Mouse (Mus musculus) midbrain, postnatal 0 days (tissue): ENCODE results near the gene Pcbp1. TPM values are rescaled to one million over a fixed set of nuclear protein-coding genes. Genes with fewer than 3 reads are reported as not detected.

ENCODE experiments used
- ATAC-seq: fragments of 200-750 bp; cut with Nextera tagmentation; 2 replicates; pipeline ENCODE4 v1.8.0; 2017; ENCODE audit warnings: moderate number of reproducible peaks, mild to moderate bottlenecking, moderate TSS enrichment, moderate library complexity; ENCODE audit not compliant: low FRiP score
- DNase-seq: peaks from one replicate; pipeline ENCODE4 v3.0.0-alpha.2; 2015; ENCODE audit warnings: low spot score
- H3K27ac ChIP-seq: fragments of 300-500 bp; sonication (generic); 2 replicates; pipeline ENCODE4 v1.5.1; 2014; ENCODE audit warnings: low read depth, mild to moderate bottlenecking, low read length, mixed read lengths
- H3K27me3 ChIP-seq: fragments of 300-500 bp; sonication (generic); 2 replicates; pipeline ENCODE4 v1.6.1; 2014; ENCODE audit warnings: low read length, control low read depth, mixed read lengths; ENCODE audit not compliant: insufficient read depth
- H3K36me3 ChIP-seq: fragments of 300-500 bp; sonication (generic); 2 replicates; pipeline ENCODE4 v1.6.1; 2014; ENCODE audit warnings: low read length, control low read depth, mixed read lengths; ENCODE audit not compliant: insufficient read depth
- H3K4me1 ChIP-seq: fragments of 300-500 bp; sonication (generic); 2 replicates; pipeline ENCODE4 v1.6.1; 2014; ENCODE audit warnings: mild to moderate bottlenecking, control low read depth, antibody characterized with exemption, low read length, mixed read lengths; ENCODE audit not compliant: insufficient read depth
- H3K4me2 ChIP-seq: fragments of 300-500 bp; sonication (generic); 2 replicates; pipeline ENCODE4 v1.6.1; 2014; ENCODE audit warnings: low read depth, mild to moderate bottlenecking, low read length, mixed read lengths; ENCODE audit not compliant: poor library complexity, severe bottlenecking
- H3K4me3 ChIP-seq: fragments of 300-500 bp; sonication (generic); 2 replicates; pipeline ENCODE4 v1.5.1; 2014; ENCODE audit warnings: low read depth, mild to moderate bottlenecking, low read length, moderate library complexity
- H3K9ac ChIP-seq: fragments of 300-500 bp; sonication (generic); replicated peaks from 2 replicates; pipeline ENCODE4 v1.6.1; 2014; ENCODE audit warnings: mild to moderate bottlenecking, low read length, moderate library complexity, mixed read lengths; ENCODE audit not compliant: poor library complexity, severe bottlenecking
- H3K9me3 ChIP-seq: fragments of 300-500 bp; sonication (generic); 2 replicates; pipeline ENCODE4 v1.6.1; 2016; ENCODE audit warnings: low read length, control low read depth
- CTCF ChIP-seq: IDR thresholded peaks from 2 replicates; pipeline ENCODE4 v1.5.1; 2016; ENCODE audit warnings: antibody characterized with exemption, mild to moderate bottlenecking
- WGBS: fragments of 180-500 bp; shearing (Covaris S2); extraction: QIAGEN DNeasy Blood & Tissue Kit; methylation state at CpG from one replicate; pipeline ENCODE4 v1.1.7; 2014; 5-methylcytosine and 5-hydroxymethylcytosine counted together
- polyA plus RNA-seq: library from polyadenylated mRNA; unstranded; fragments of >200 nt; fragmentation: Nextera tagmentation; extraction: Ambion mirVana; gene quantifications from 2 replicates; pipeline ENCODE4 v1.2.1, GENCODE M21; 2015
- total RNA-seq: library from RNA; depleted of rRNA; stranded (reverse); fragments of >200 nt; gene quantifications from 2 replicates; pipeline ENCODE4 v1.2.3, GENCODE M21; 2014

The Pcbp1 gene
- total and polyA plus RNA-seq, 2 experiments from 2014 or later = 72.8 to 292 TPM

GRCm38 (mm10) chr6:86526961-86527740 is 1.0 kb upstream of the Pcbp1 start:
- Histone ChIP-seq H3K36me3 (0 out of 2 replicates have a peak, but pooled peaks cover 1% of the 10 kb centered on the region), H3K27ac (peak overlapping the region; percentile 100), H3K9ac (peak overlapping the region; percentile 97), H3K9me3 (no peaks in the 10 kb centered on the region), H3K27me3 (no peaks in the 10 kb centered on the region), H3K4me2 (peak overlapping the region; percentile 95), H3K4me1 (peaks cover 10% of the 10 kb centered on the region; the same call in 1 of the 2 replicates), H3K4me3 (peak overlapping the region; percentile 57)
- DNase-seq (no peak), ATAC-seq (peak; percentile 79)
- WGBS = 4% methylated on average over 48 of the region's 49 CpGs
- no peak for TF ChIP-seq CTCF

GRCm38 (mm10) chr6:86525646-86526031 is 482 bp downstream of the Pcbp1 start:
- DNase-seq (peak; percentile 63), ATAC-seq (peak; percentile 44)
- under 1% methylated on average over 33 of the region's 36 CpGs for WGBS

GRCm38 (mm10) chr6:86524879-86525645 is 1.1 kb downstream of the Pcbp1 start:
- DNase-seq = peak; percentile 50
- H3K4me1 ChIP-seq = peaks cover 10% of the 10 kb centered on the region; the same call in 1 of the 2 replicates
- 0 out of 2 replicates have a peak, but pooled peaks have one; percentile 2 for ATAC-seq
- WGBS = under 1% methylated on average over 51 of the region's 51 CpGs
- peak overlapping the region; percentile 57 for H3K4me3 ChIP-seq
- H3K9me3 ChIP-seq = no peaks in the 10 kb centered on the region
- peak overlapping the region; percentile 100 for H3K27ac ChIP-seq
- H3K9ac ChIP-seq = peak overlapping the region; percentile 97
- TF ChIP-seq CTCF = no peak
- H3K4me2 ChIP-seq = peak overlapping the region; percentile 95
- no peaks in the 10 kb centered on the region for H3K27me3 ChIP-seq
- 0 out of 2 replicates have a peak, but pooled peaks cover 2% of the 10 kb centered on the region for H3K36me3 ChIP-seq

More at GRCm38 (mm10) chr6:86525646-86526031, 482 bp downstream of the Pcbp1 start:
- no peak for TF ChIP-seq CTCF
- H3K27ac ChIP-seq = peak overlapping the region; percentile 100
- no peaks in the 10 kb centered on the region for H3K9me3 ChIP-seq
- peak overlapping the region; percentile 97 for H3K9ac ChIP-seq
- peaks cover 10% of the 10 kb centered on the region; the same call in 1 of the 2 replicates for H3K4me1 ChIP-seq
- peak overlapping the region; percentile 95 for H3K4me2 ChIP-seq
- peak overlapping the region; percentile 57 for H3K4me3 ChIP-seq
- 0 out of 2 replicates have a peak, but pooled peaks cover 2% of the 10 kb centered on the region for H3K36me3 ChIP-seq
- no peaks in the 10 kb centered on the region for H3K27me3 ChIP-seq

GRCm38 (mm10) chr6:86523755-86524434 is 2.2 kb downstream of the Pcbp1 start:
- peaks cover 10% of the 10 kb centered on the region; the same call in 1 of the 2 replicates for H3K4me1 ChIP-seq
- H3K9me3 ChIP-seq = no peaks in the 10 kb centered on the region
- H3K4me3 ChIP-seq = peak overlapping the region; percentile 57
- 1% methylated on average over 15 of the region's 15 CpGs for WGBS
- H3K9ac ChIP-seq = peak overlapping the region; percentile 97
- ATAC-seq (no peak), DNase-seq (peak; percentile 15)
- H3K36me3 ChIP-seq = 0 out of 2 replicates have a peak, but pooled peaks cover 2% of the 10 kb centered on the region
- H3K4me2 ChIP-seq = peak overlapping the region; percentile 95
- TF ChIP-seq CTCF = no peak
- no peaks in the 10 kb centered on the region for H3K27me3 ChIP-seq
- peak overlapping the region; percentile 71 for H3K27ac ChIP-seq

- 0 out of 2 replicates have a peak, but pooled peaks cover 2% of the 10 kb centered on the region for H3K36me3 ChIP-seq
- DNase-seq = no peak
- H3K4me2 ChIP-seq = peak overlapping the region; percentile 95
- ATAC-seq = no peak
- no peaks in the 10 kb centered on the region for H3K27me3 ChIP-seq
- peaks cover 10% of the 10 kb centered on the region; the same call in 1 of the 2 replicates for H3K4me1 ChIP-seq
- H3K4me3 ChIP-seq = peak overlapping the region; percentile 57
- peak overlapping the region; percentile 71; the same call in 1 of the 2 replicates for H3K27ac ChIP-seq
- H3K9ac ChIP-seq = peak overlapping the region; percentile 97
- no peaks in the 10 kb centered on the region for H3K9me3 ChIP-seq
- no peak for TF ChIP-seq CTCF
- WGBS = 33% methylated on average over 3 of the region's 3 CpGs
These were observed 2.8 kb downstream of the Pcbp1 start for GRCm38 (mm10) chr6:86523242-86523754.
